Mouse (Mus musculus): ENCODE results near the gene Lysmd3. TPM values are rescaled to one million over a fixed set of nuclear protein-coding genes. Genes with fewer than 3 reads are reported as not detected.
"Not testable (repeated sequence)": the region's sequence is repeated elsewhere in the genome, so short reads cannot be mapped to it uniquely, and the experiment has no call there.

Gene Lysmd3
- polyA plus RNA-seq, 1 experiment from 2014 or later = 18.7 TPM

DNA sequence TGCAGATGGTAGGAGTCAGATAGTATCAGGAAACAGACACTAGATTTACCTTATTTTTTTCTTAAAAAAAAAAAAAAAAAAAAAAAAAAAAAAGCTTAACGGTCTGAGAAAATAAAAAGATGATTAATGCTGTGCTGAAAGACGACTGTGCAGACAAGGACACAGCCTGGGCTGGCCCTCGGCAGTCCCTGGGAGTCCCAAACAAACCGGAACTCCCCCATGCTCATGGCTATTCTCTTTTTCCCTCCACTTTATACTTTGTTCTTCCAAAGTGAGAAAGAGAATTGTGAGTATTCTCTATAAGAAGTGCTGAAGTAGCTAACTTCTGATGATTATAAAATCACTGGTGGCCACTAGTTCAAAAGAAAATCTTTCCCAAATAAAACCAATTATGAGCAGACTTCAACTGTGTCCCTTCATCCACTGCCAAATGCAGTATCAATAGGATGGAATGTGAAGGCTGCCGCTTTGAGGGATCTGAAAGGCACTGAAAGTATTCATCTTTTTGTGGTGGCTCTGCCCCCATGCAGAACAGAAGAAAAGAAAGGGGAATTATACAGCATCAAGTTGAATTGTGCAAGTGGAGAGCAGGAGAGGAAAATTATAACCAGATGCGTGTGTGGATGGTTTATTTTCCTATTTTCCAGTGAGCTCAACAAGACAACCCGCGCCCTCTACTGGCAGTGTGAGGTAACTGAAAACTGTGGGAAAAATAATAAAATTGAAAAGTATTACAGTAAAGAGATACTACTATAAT lies 16.0 kb upstream of the Lysmd3 start:
- 0 out of 2 replicates have a peak overlapping the region, but pooled peaks have one; percentile 28 for H3K27ac ChIP-seq (ENCODE audit: low read length)
- ATAC-seq (ENCODE audit: low read depth) = no peak
- no peaks in the 10 kb centered on the region for H3K36me3 ChIP-seq (ENCODE audit: control insufficient read depth, insufficient read depth)
- no peaks in the 10 kb centered on the region for H3K9me3 ChIP-seq (replicated peaks; ENCODE audit: control insufficient read depth, low read length)
- no peak overlapping the region for H3K4me3 ChIP-seq (ENCODE audit: low read depth, low read length)
- 23% methylated on average over 8 of the region's 8 CpGs for WGBS (ENCODE audit: insufficient replicate concordance)
- H3K9ac ChIP-seq (ENCODE audit: low read depth, low read length) = no peak overlapping the region
- peaks cover 16% of the 10 kb centered on the region for H3K4me1 ChIP-seq (ENCODE audit: control insufficient read depth, low read depth, low read length)
- peak overlapping the region; percentile 44 for H3K4me2 ChIP-seq (ENCODE audit: low read depth, low read length)
- 0 out of 2 replicates have a peak, but pooled peaks cover under 1% of the 10 kb centered on the region for H3K27me3 ChIP-seq (ENCODE audit: control insufficient read depth, insufficient read depth, low read depth, low read length)

GRCm38 (mm10) chr13:81642491-81643149 lies 14.8 kb upstream of the Lysmd3 start:
- 18% methylated on average over 7 of the region's 7 CpGs for WGBS (ENCODE audit: insufficient replicate concordance)
- peak; percentile 95 for ATAC-seq (ENCODE audit: low read depth)
- H3K9me3 ChIP-seq (replicated peaks; ENCODE audit: control insufficient read depth, low read length) = no peaks in the 10 kb centered on the region
- H3K36me3 ChIP-seq (ENCODE audit: control insufficient read depth, insufficient read depth) = no peaks in the 10 kb centered on the region
- peaks cover 18% of the 10 kb centered on the region for H3K4me1 ChIP-seq (ENCODE audit: control insufficient read depth, low read depth, low read length)
- peak overlapping the region; percentile 13; the same call in 1 of the 2 replicates for H3K4me3 ChIP-seq (ENCODE audit: low read depth, low read length)
- H3K9ac ChIP-seq (ENCODE audit: low read depth, low read length) = no peak overlapping the region
- no peaks in the 10 kb centered on the region for H3K27me3 ChIP-seq (ENCODE audit: control insufficient read depth, insufficient read depth, low read depth, low read length)
- H3K4me2 ChIP-seq (ENCODE audit: low read depth, low read length) = peak overlapping the region; percentile 48
- H3K27ac ChIP-seq (ENCODE audit: low read length) = peak overlapping the region; percentile 69

- no peak overlapping the region for H3K27ac ChIP-seq (ENCODE audit: low read length)
Observed at GRCm38 (mm10) chr13:81644047-81644565, 13.4 kb upstream of the Lysmd3 start.

GRCm38 (mm10) chr13:81646348-81646747 lies 11.1 kb upstream of the Lysmd3 start:
- no peak overlapping the region for H3K9ac ChIP-seq (ENCODE audit: low read depth, low read length)
- no peaks in the 10 kb centered on the region for H3K27me3 ChIP-seq (ENCODE audit: control insufficient read depth, insufficient read depth, low read depth, low read length)
- H3K4me1 ChIP-seq (ENCODE audit: control insufficient read depth, low read depth, low read length) = peaks cover 22% of the 10 kb centered on the region
- peak overlapping the region; percentile 34; the same call in 1 of the 2 replicates for H3K4me2 ChIP-seq (ENCODE audit: low read depth, low read length)
- peak overlapping the region; percentile 77 for H3K27ac ChIP-seq (ENCODE audit: low read length)
- no peak overlapping the region for H3K4me3 ChIP-seq (ENCODE audit: low read depth, low read length)
- H3K9me3 ChIP-seq (replicated peaks; ENCODE audit: control insufficient read depth, low read length) = no peaks in the 10 kb centered on the region
- peak; percentile 42; the same call in 1 of the 2 replicates for ATAC-seq (ENCODE audit: low read depth)
- 28% methylated on average over 6 of the region's 6 CpGs for WGBS (ENCODE audit: insufficient replicate concordance)
- H3K36me3 ChIP-seq (ENCODE audit: control insufficient read depth, insufficient read depth) = no peaks in the 10 kb centered on the region

More at GRCm38 (mm10) chr13:81644047-81644565, 13.4 kb upstream of the Lysmd3 start:
- Histone ChIP-seq H3K9ac (ENCODE audit: low read depth, low read length) (no peak overlapping the region), H3K9me3 (replicated peaks; ENCODE audit: control insufficient read depth, low read length) (no peaks in the 10 kb centered on the region), H3K36me3 (ENCODE audit: control insufficient read depth, insufficient read depth) (no peaks in the 10 kb centered on the region), H3K4me3 (ENCODE audit: low read depth, low read length) (no peak overlapping the region), H3K27me3 (ENCODE audit: control insufficient read depth, insufficient read depth, low read depth, low read length) (no peaks in the 10 kb centered on the region), H3K4me2 (ENCODE audit: low read depth, low read length) (no peak overlapping the region), H3K4me1 (ENCODE audit: control insufficient read depth, low read depth, low read length) (peaks cover 19% of the 10 kb centered on the region)
- WGBS (ENCODE audit: insufficient replicate concordance) = 88% methylated on average over 11 of the region's 11 CpGs
- ATAC-seq (ENCODE audit: low read depth) = no peak

DNA sequence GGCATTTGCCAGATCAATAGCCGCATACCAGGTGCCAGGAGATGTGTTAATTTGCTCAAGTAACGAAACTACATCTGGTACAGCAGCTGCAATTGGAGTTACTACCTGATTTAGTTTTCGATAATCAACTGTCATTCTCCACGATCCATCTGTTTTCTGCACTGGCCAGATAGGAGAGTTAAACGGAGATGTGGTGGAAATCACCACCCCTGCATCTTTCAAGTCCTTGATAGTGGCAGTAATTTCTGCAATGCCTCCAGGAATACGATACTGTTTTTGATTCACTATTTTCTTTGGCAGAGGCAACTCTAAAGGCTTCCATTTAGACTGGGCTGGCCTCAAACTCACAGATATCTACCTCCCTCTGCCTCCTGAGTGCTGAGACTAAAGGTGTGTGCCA lies 7.1 kb upstream of the Lysmd3 start:
- not testable (repeated sequence) for H3K4me1 ChIP-seq (ENCODE audit: control insufficient read depth, low read depth, low read length); H3K27ac ChIP-seq (ENCODE audit: low read length); H3K4me3 ChIP-seq (ENCODE audit: low read depth, low read length); ATAC-seq (ENCODE audit: low read depth); H3K36me3 ChIP-seq (ENCODE audit: control insufficient read depth, insufficient read depth); H3K27me3 ChIP-seq (ENCODE audit: control insufficient read depth, insufficient read depth, low read depth, low read length); H3K9ac ChIP-seq (ENCODE audit: low read depth, low read length); H3K9me3 ChIP-seq (replicated peaks; ENCODE audit: control insufficient read depth, low read length)
- H3K4me2 ChIP-seq (ENCODE audit: low read depth, low read length) = peak overlapping the region; percentile 37; the same call in 1 of the 2 replicates
- 21% methylated on average over 5 of the region's 6 CpGs for WGBS (ENCODE audit: insufficient replicate concordance)

GRCm38 (mm10) chr13:81656091-81656850 lies 1.2 kb upstream of the Lysmd3 start:
- ATAC-seq (ENCODE audit: low read depth) = no peak
- H3K9me3 ChIP-seq (replicated peaks; ENCODE audit: control insufficient read depth, low read length) = no peaks in the 10 kb centered on the region
- H3K27ac ChIP-seq (ENCODE audit: low read length) = peak overlapping the region; percentile 94
- 61% methylated on average over 14 of the region's 14 CpGs for WGBS (ENCODE audit: insufficient replicate concordance)
- no peaks in the 10 kb centered on the region for H3K36me3 ChIP-seq (ENCODE audit: control insufficient read depth, insufficient read depth)
- H3K9ac ChIP-seq (ENCODE audit: low read depth, low read length) = no peak overlapping the region
- no peaks in the 10 kb centered on the region for H3K27me3 ChIP-seq (ENCODE audit: control insufficient read depth, insufficient read depth, low read depth, low read length)
- H3K4me1 ChIP-seq (ENCODE audit: control insufficient read depth, low read depth, low read length) = peaks cover 12% of the 10 kb centered on the region
- peak overlapping the region; percentile 61 for H3K4me2 ChIP-seq (ENCODE audit: low read depth, low read length)
- peak overlapping the region; percentile 94; the same call in 1 of the 2 replicates for H3K4me3 ChIP-seq (ENCODE audit: low read depth, low read length)

GRCm38 (mm10) chr13:81657008-81657350 lies 484 bp upstream of the Lysmd3 start:
- Histone ChIP-seq H3K36me3 (ENCODE audit: control insufficient read depth, insufficient read depth) (no peaks in the 10 kb centered on the region), H3K27ac (ENCODE audit: low read length) (peak overlapping the region; percentile 94), H3K27me3 (ENCODE audit: control insufficient read depth, insufficient read depth, low read depth, low read length) (no peaks in the 10 kb centered on the region), H3K4me2 (ENCODE audit: low read depth, low read length) (peak overlapping the region; percentile 61), H3K9ac (ENCODE audit: low read depth, low read length) (peak overlapping the region; percentile 61), H3K4me3 (ENCODE audit: low read depth, low read length) (peak overlapping the region; percentile 94), H3K4me1 (ENCODE audit: control insufficient read depth, low read depth, low read length) (peaks cover 12% of the 10 kb centered on the region), H3K9me3 (replicated peaks; ENCODE audit: control insufficient read depth, low read length) (no peaks in the 10 kb centered on the region)
- WGBS (ENCODE audit: insufficient replicate concordance) = 26% methylated on average over 5 of the region's 5 CpGs
- peak; percentile 66 for ATAC-seq (ENCODE audit: low read depth)

DNA sequence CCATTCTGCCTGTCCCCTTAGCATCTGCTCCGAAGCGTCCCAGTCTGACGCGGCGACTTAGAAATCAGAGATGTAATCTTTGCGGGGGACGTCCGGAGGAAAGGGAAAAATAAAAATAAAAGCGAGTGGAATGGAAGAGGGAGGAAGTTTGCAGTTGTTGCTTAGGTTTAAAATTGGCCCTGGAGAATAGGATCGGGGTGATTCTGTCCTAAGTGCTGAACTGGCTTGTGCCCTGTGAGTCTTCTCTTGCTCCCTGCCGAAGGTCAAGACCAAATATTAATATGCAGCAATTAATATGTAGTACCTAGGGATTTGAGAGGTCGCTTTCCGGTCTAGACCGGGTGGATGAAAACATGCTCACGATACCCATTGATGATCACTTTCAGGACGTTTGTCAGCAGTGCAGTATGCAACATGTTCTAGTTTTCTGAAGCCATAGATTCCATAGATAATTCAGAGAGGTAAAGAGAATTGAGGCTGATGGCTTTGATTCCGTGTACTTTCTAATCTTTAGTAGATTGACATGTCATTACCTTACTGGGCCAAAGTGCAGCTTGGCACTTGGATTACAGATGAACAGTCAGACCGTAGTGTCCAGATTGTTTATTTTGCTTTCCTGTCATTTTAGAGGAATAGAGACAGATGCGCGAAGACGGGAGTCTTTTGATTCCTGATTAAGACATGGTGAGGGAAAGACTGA lies 740 bp downstream of the Lysmd3 start:
- Histone ChIP-seq H3K4me3 (ENCODE audit: low read depth, low read length) (peak overlapping the region; percentile 94), H3K36me3 (ENCODE audit: control insufficient read depth, insufficient read depth) (no peaks in the 10 kb centered on the region), H3K27me3 (ENCODE audit: control insufficient read depth, insufficient read depth, low read depth, low read length) (no peaks in the 10 kb centered on the region), H3K4me1 (ENCODE audit: control insufficient read depth, low read depth, low read length) (peaks cover 19% of the 10 kb centered on the region), H3K9ac (ENCODE audit: low read depth, low read length) (peak overlapping the region; percentile 96), H3K9me3 (replicated peaks; ENCODE audit: control insufficient read depth, low read length) (no peaks in the 10 kb centered on the region), H3K27ac (ENCODE audit: low read length) (peak overlapping the region; percentile 95), H3K4me2 (ENCODE audit: low read depth, low read length) (peak overlapping the region; percentile 66)
- no peak for ATAC-seq (ENCODE audit: low read depth)
- WGBS (ENCODE audit: insufficient replicate concordance) = 7% methylated on average over 21 of the region's 21 CpGs
